Mouse (Mus musculus): ENCODE results near the gene Btd.

GRCm38 (mm10) chr14:31663376-31664099, 22.7 kb downstream of the Btd start:
- TF ChIP-seq CTCF (IDR thresholded peaks at IDR 0.05; ENCODE audit: borderline replicate concordance, control insufficient read depth, extremely low read depth, insufficient read depth, low read length, poor library complexity) (no peak), POLR2A (IDR thresholded peaks at IDR 0.05; ENCODE audit: control insufficient read depth, extremely low read depth, insufficient read depth, low read length, poor library complexity) (no peak)

All from thymus, adult 2 months (tissue).